Mouse (Mus musculus): ENCODE measurements around the gene Gm9857.

GRCm38 (mm10) chr3:108957976-108958375 is 17.7 kb upstream of the Gm9857 start:
- no peak for TF ChIP-seq CTCF (IDR thresholded peaks at IDR 0.05; ENCODE audit: control insufficient read depth, insufficient read depth, insufficient read length)
- no peak for TF ChIP-seq USF1 (IDR thresholded peaks at IDR 0.05; ENCODE audit: low read depth)
- TF ChIP-seq MYOG (IDR thresholded peaks at IDR 0.05; ENCODE audit: control insufficient read depth, extremely low read depth, insufficient read length) = no peak
- TF ChIP-seq FOSL1 (IDR thresholded peaks at IDR 0.05; ENCODE audit: insufficient read depth, low read length, poor library complexity, severe bottlenecking) = no peak
- TF ChIP-seq CEBPB (IDR thresholded peaks at IDR 0.05; ENCODE audit: low read depth) = no peak

All from C2C12 (cell line).